Mouse (Mus musculus) embryonic facial prominence, embryonic 11.5 days (tissue): ENCODE results near the gene Jph4. TPM values are rescaled to one million over a fixed set of nuclear protein-coding genes. Genes with fewer than 3 reads are reported as not detected.

Source experiments
- ATAC-seq: fragments of 200-750 bp; cut with Nextera tagmentation; replicated peaks from 2 replicates; pipeline ENCODE4 v1.8.0; 2017; ENCODE audit warnings: low read depth; ENCODE audit not compliant: insufficient number of reproducible peaks, low FRiP score, low TSS enrichment
- DNase-seq: peaks from one replicate; pipeline ENCODE4 v3.0.0-alpha.2; 2015; ENCODE audit warnings: low spot score
- H3K27ac ChIP-seq: fragments of 300-500 bp; sonication (generic); replicated peaks from 2 replicates; pipeline ENCODE4 v1.5.1; 2014; ENCODE audit warnings: mild to moderate bottlenecking, low read depth, low read length, control low read depth
- H3K27me3 ChIP-seq: fragments of 300-500 bp; sonication (generic); 2 replicates; pipeline ENCODE4 v1.6.1; 2014; ENCODE audit warnings: mild to moderate bottlenecking, low read length, moderate library complexity, mixed read lengths; ENCODE audit not compliant: control insufficient read depth, insufficient read depth
- H3K36me3 ChIP-seq: fragments of 300-500 bp; sonication (generic); replicated peaks from 2 replicates; pipeline ENCODE4 v1.6.1; 2014; ENCODE audit warnings: low read depth, mild to moderate bottlenecking, low read length, moderate library complexity, mixed read lengths; ENCODE audit not compliant: control insufficient read depth, insufficient read depth
- H3K4me1 ChIP-seq: fragments of 300-500 bp; sonication (generic); 2 replicates; pipeline ENCODE4 v1.6.1; 2014; ENCODE audit warnings: low read length, mixed read lengths; ENCODE audit not compliant: control insufficient read depth, insufficient read depth
- H3K4me2 ChIP-seq: fragments of 300-500 bp; sonication (generic); 2 replicates; pipeline ENCODE4 v1.6.1; 2014; ENCODE audit warnings: low read depth, mild to moderate bottlenecking, control low read depth, low read length, moderate library complexity
- H3K4me3 ChIP-seq: fragments of 300-500 bp; sonication (generic); 2 replicates; pipeline ENCODE4 v1.5.1; 2014; ENCODE audit warnings: low read depth, low read length, control low read depth
- H3K9ac ChIP-seq: fragments of 300-500 bp; sonication (generic); replicated peaks from 2 replicates; pipeline ENCODE4 v1.6.1; 2014; ENCODE audit warnings: mild to moderate bottlenecking, control low read depth, low read length
- H3K9me3 ChIP-seq: fragments of 300-500 bp; sonication (generic); replicated peaks from 2 replicates; pipeline ENCODE4 v1.6.1; 2016; ENCODE audit warnings: mild to moderate bottlenecking, low read length, inconsistent platforms, mixed read lengths; ENCODE audit not compliant: control insufficient read depth
- WGBS: fragments of 180-500 bp; shearing (Covaris S2); extraction: QIAGEN DNeasy Blood & Tissue Kit; methylation state at CpG from one replicate; pipeline ENCODE4 v1.1.7; 2014; 5-methylcytosine and 5-hydroxymethylcytosine counted together
- polyA plus RNA-seq: library from polyadenylated mRNA; unstranded; fragments of >200 nt; fragmentation: Nextera tagmentation; extraction: Ambion mirVana; gene quantifications from 2 replicates; pipeline ENCODE4 v1.2.1, GENCODE M21; 2014

Jph4 gene
- polyA plus RNA-seq, 1 experiment from 2014 or later, result 1.2 TPM

- no peak for DNase-seq
- Histone ChIP-seq H3K36me3 (no peaks in the 10 kb centered on the region), H3K27me3 (no peaks in the 10 kb centered on the region), H3K9ac (no peak overlapping the region), H3K4me2 (no peak overlapping the region), H3K4me3 (no peak overlapping the region), H3K4me1 (no peaks in the 10 kb centered on the region), H3K9me3 (no peaks in the 10 kb centered on the region), H3K27ac (no peak overlapping the region)
- WGBS, result 85% methylated on average over 4 of the region's 4 CpGs
- ATAC-seq, result no peak
Measured at GRCm38 (mm10) chr14:55152174-55152573, 35.4 kb upstream of the Jph4 start.

- ATAC-seq (no peak), DNase-seq (no peak)
- Histone ChIP-seq H3K9me3 (no peaks in the 10 kb centered on the region), H3K4me1 (no peaks in the 10 kb centered on the region), H3K27ac (no peak overlapping the region), H3K4me3 (no peak overlapping the region), H3K36me3 (no peaks in the 10 kb centered on the region), H3K9ac (no peak overlapping the region), H3K27me3 (no peaks in the 10 kb centered on the region), H3K4me2 (no peak overlapping the region)
- 87% methylated on average over 5 of the region's 5 CpGs for WGBS
Measured at GRCm38 (mm10) chr14:55150985-55151384, 34.2 kb upstream of the Jph4 start.

- 79% methylated on average over 5 of the region's 5 CpGs for WGBS
- Histone ChIP-seq H3K27ac (no peak overlapping the region), H3K4me2 (no peak overlapping the region), H3K27me3 (no peaks in the 10 kb centered on the region), H3K36me3 (no peaks in the 10 kb centered on the region), H3K4me1 (no peaks in the 10 kb centered on the region), H3K9ac (no peak overlapping the region), H3K9me3 (no peaks in the 10 kb centered on the region), H3K4me3 (no peak overlapping the region)
- no peak for ATAC-seq
- no peak for DNase-seq
Measured at GRCm38 (mm10) chr14:55149041-55149440, 32.3 kb upstream of the Jph4 start.

- H3K4me1 ChIP-seq, result no peaks in the 10 kb centered on the region
- no peaks in the 10 kb centered on the region for H3K36me3 ChIP-seq
- ATAC-seq, result no peak
- no peaks in the 10 kb centered on the region for H3K27me3 ChIP-seq
- no peak overlapping the region for H3K27ac ChIP-seq
- H3K9ac ChIP-seq, result no peak overlapping the region
- DNase-seq, result peak; percentile 86
- 30% methylated on average over 5 of the region's 5 CpGs for WGBS
- H3K9me3 ChIP-seq, result no peaks in the 10 kb centered on the region
- H3K4me2 ChIP-seq, result no peak overlapping the region
- no peak overlapping the region for H3K4me3 ChIP-seq
Measured at GRCm38 (mm10) chr14:55148363-55148915, 31.7 kb upstream of the Jph4 start.

GRCm38 (mm10) chr14:55146829-55147401, 30.2 kb upstream of the Jph4 start:
- Histone ChIP-seq H3K27ac (no peak overlapping the region), H3K4me3 (no peak overlapping the region), H3K4me2 (no peak overlapping the region), H3K9me3 (no peaks in the 10 kb centered on the region), H3K36me3 (no peaks in the 10 kb centered on the region), H3K27me3 (no peaks in the 10 kb centered on the region), H3K4me1 (no peaks in the 10 kb centered on the region), H3K9ac (no peak overlapping the region)
- 87% methylated on average over 12 of the region's 12 CpGs for WGBS
- ATAC-seq (no peak), DNase-seq (no peak)

GRCm38 (mm10) chr14:55146324-55146723, 29.6 kb upstream of the Jph4 start:
- no peaks in the 10 kb centered on the region for H3K9me3 ChIP-seq
- H3K27me3 ChIP-seq, result no peaks in the 10 kb centered on the region
- H3K4me3 ChIP-seq, result no peak overlapping the region
- H3K4me2 ChIP-seq, result no peak overlapping the region
- no peak overlapping the region for H3K27ac ChIP-seq
- H3K4me1 ChIP-seq, result no peaks in the 10 kb centered on the region
- WGBS, result 88% methylated on average over 1 of the region's 1 CpGs
- H3K36me3 ChIP-seq, result no peaks in the 10 kb centered on the region
- ATAC-seq (no peak), DNase-seq (no peak)
- H3K9ac ChIP-seq, result no peak overlapping the region

- WGBS, result 46% methylated on average over 7 of the region's 7 CpGs
- DNase-seq, result no peak
- ATAC-seq, result no peak
- Histone ChIP-seq H3K9ac (no peak overlapping the region), H3K27me3 (no peaks in the 10 kb centered on the region), H3K4me3 (no peak overlapping the region), H3K27ac (no peak overlapping the region), H3K9me3 (no peaks in the 10 kb centered on the region), H3K36me3 (no peaks in the 10 kb centered on the region), H3K4me1 (no peaks in the 10 kb centered on the region), H3K4me2 (no peak overlapping the region)
Measured at GRCm38 (mm10) chr14:55139313-55139712, 22.6 kb upstream of the Jph4 start.

GRCm38 (mm10) chr14:55135676-55136075, 18.9 kb upstream of the Jph4 start:
- no peaks in the 10 kb centered on the region for H3K27me3 ChIP-seq
- no peak overlapping the region for H3K4me3 ChIP-seq
- 71% methylated on average over 8 of the region's 8 CpGs for WGBS
- no peak overlapping the region for H3K27ac ChIP-seq
- no peaks in the 10 kb centered on the region for H3K9me3 ChIP-seq
- no peak overlapping the region for H3K9ac ChIP-seq
- no peaks in the 10 kb centered on the region for H3K4me1 ChIP-seq
- no peak overlapping the region for H3K4me2 ChIP-seq
- H3K36me3 ChIP-seq, result no peaks in the 10 kb centered on the region
- DNase-seq (no peak), ATAC-seq (no peak)
